Mouse (Mus musculus) testis, postnatal 14 days (tissue): ENCODE results near the gene Fitm2.

Source experiments
- DNase-seq: peaks from one replicate; pipeline ENCODE4 v3.0.0; 2021; ENCODE audit warnings: low spot score

Gene Fitm2

DNA sequence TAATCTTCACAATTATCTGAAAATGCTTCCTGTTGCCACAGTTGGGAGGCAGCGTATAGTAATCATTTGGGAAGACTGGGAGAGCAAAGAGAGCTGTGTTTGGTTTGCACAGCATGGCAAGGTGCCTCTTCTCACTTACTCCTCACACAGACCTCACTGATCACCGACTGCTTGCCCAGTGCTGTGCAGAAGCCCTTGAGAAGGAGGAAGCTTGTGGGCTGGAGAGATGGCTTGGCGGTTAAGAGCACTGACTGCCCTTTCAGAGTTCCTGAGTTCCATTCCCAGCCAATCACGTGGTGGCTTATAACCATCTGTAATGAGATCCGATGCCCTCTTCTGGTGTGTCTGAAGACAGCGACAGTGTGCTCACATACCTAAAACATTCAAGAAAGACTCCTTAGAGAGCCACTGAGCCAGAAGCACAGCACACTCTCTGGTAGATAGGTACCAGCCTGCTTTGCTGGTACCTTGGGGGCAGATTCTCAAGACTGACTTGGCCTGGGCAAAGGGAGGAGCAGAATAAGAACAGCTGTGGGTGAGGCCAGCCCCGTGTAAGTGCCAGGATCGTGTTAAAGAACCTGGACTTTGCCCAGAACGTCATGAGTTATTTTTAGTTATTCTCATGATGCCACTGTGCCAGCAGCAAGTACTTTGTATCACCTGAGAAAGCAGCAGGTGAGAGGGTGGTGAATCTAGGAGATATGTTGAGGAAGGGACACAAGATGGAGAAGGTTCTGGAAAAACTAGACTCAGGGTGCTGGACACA, 49.4 kb downstream of the Fitm2 start:
- DNase-seq, result no peak

DNA sequence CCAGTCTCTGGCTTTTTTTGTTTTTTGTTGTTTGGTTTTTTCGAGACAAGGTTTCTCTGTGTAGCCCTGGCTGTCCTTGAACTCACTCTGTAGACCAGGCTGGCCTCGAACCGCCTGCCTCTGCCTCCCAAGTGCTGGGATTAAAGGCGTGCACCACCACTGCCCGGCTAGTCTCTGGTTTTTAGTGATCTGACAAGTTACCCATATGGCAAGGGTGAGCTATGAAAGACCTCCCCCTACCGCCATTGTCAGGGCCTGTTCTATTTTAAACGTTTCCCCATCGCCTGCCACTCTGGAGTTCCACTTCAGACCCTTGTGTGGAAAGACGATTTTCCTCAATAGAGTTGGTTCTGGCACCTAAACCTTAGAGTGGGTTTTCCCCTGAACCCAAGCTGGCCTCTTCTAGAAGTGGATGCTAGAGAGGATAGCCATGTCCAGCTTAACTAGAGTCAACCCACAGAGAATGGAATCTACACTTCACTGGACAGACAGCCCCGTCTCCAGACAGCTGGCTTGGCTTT, 52.0 kb downstream of the Fitm2 start:
- no peak for DNase-seq

DNA sequence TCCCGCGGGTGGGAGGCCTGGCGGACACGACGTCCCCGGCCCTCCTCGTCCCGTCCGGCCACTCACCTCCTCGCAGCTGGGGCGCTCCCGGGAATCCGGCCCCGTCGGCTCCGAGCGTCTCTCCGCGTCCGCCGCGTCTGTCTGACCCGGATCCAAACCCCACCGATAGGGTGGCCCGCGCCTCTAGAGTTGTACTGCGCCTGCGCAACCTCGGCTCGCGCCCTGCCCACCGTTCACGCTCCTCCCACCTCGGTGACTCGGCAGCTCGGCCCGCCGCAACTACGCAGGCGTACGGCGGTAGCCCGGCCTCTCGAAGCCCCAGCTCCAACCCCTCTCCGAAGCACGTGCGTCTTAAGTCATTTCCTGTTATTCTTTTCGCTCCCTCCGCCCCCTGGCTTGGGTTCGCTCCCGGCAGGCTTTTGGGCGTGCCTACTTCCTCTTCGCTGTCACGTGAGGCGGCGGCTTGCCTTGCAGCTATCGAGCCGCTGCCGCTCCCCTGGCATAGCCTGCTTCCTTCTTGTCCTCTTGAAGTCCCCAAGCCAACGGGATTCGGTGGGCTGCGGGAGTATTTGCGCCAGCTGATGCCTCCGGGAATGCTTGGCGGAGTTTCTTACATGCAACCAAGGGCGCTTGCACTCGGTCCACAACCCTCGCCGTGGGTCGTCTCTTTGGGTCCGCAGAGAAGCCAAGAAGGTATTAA, 52.9 kb downstream of the Fitm2 start:
- peak; percentile 100 for DNase-seq

DNA sequence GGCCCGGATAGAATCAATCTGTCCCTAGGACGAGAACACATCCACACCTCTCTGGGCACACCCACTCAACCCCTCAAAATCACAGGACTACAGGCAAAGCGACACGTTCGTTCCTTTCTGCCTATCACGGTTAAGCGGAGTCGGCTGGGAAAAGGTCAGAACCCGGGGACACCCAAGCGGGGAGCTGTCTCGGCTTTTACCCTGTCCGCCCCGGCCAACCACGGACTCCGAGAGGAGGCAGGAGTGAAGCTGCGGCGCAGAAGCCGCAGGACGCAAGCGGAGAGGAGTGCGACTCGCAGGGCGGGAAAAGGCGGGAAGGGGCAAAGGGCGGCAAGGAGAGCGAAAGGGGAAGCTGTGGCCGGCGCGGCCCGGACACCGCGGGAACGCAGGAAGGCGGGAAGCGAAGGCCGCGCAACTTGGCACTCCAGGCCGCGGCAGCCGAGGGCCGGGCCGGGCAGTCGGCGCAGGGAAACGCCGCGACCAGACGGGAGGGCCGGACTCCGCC, 53.5 kb downstream of the Fitm2 start:
- DNase-seq, result no peak

DNA sequence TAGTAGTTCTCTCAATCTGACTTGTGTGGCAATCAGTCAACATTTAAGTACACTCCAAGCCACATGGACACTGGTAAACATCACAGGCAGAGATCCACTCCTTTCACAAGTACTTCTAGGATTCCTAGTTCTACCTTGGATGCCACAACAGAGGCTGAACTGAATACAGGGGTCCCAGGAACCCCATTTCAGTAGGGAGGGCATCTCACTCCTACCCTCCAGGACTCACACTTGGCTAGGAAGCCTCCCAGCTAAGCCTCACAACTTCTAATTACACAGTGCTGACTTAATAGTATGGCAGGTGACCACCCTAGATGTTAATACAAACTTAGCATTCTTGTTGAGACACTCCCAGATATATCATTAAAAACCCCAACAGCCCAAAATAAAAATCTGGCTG, 54.6 kb downstream of the Fitm2 start:
- DNase-seq, result no peak

DNA sequence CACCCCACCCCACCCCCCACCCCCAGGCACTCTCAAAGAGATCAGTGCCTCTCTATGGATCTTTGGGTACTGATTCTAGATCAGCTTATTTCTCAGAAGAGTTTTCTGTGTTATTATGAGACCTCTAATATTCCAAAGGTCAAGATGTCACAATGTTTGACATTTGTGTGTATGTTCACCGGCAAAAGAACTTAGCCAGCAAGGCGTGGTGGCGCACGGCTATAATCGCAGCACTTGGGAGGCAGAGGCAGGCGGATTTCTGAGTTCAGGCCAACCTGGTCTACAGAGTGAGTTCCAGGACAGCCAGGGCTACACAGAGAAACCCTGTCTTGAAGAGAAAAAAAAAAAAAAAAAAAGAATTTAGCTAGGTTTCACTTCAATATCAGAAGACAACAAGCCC, 55.4 kb downstream of the Fitm2 start:
- DNase-seq, result no peak
